Mouse (Mus musculus) spleen, postnatal 14 days (tissue): Measurements from ENCODE around the gene Gm20458.

ENCODE experiments used
- DNase-seq, 2 experiments: peaks; one replicate each; pipeline ENCODE4 v3.0.0; 2021 to 2022; ENCODE audit warnings: low spot score in 2 of 2

Gene Gm20458

GRCm38 (mm10) chr2:164531169-164531568 is 70.4 kb downstream of the Gm20458 start:
- peak; percentile 45 to 68 for DNase-seq

- DNase-seq, result no peak
Observed at GRCm38 (mm10) chr2:164534315-164534714, 73.5 kb downstream of the Gm20458 start.

GRCm38 (mm10) chr2:164537003-164537402 is 76.2 kb downstream of the Gm20458 start:
- DNase-seq, result no peak
